Mouse (Mus musculus): ENCODE data around the gene Bid. TPM values are rescaled to one million over a fixed set of nuclear protein-coding genes. Genes with fewer than 3 reads are reported as not detected.
"Not testable (repeated sequence)": the region's sequence is repeated elsewhere in the genome, so short reads cannot be mapped to it uniquely, and the experiment has no call there.

Gene Bid
- polyA plus RNA-seq, 1 experiment from 2014 or later, result 29.6 TPM

- no peak for ATAC-seq
- WGBS, result 79% methylated on average over 13 of the region's 13 CpGs
- Histone ChIP-seq H3K27me3 (replicated peaks; ENCODE audit: control insufficient read depth, insufficient read depth, low read length) (no peaks in the 10 kb centered on the region), H3K27ac (ENCODE audit: low read length) (no peak overlapping the region), H3K9ac (replicated peaks; ENCODE audit: low read depth, low read length) (no peak overlapping the region), H3K36me3 (ENCODE audit: control insufficient read depth, insufficient read depth) (no peaks in the 10 kb centered on the region), H3K4me3 (replicated peaks; ENCODE audit: low read length) (no peak overlapping the region), H3K9me3 (ENCODE audit: control insufficient read depth, low read length) (no peaks in the 10 kb centered on the region), H3K4me1 (replicated peaks; ENCODE audit: control insufficient read depth, insufficient read depth, low read length) (peaks cover 9% of the 10 kb centered on the region), H3K4me2 (ENCODE audit: low read length) (no peak overlapping the region)
Measured at GRCm38 (mm10) chr6:120911213-120912007, 5.2 kb downstream of the Bid start.

GRCm38 (mm10) chr6:120909501-120909900 lies 7.2 kb downstream of the Bid start:
- Histone ChIP-seq H3K27ac (ENCODE audit: low read length) (no peak overlapping the region), H3K9ac (replicated peaks; ENCODE audit: low read depth, low read length) (no peak overlapping the region), H3K4me1 (replicated peaks; ENCODE audit: control insufficient read depth, insufficient read depth, low read length) (no peaks in the 10 kb centered on the region), H3K9me3 (ENCODE audit: control insufficient read depth, low read length) (no peaks in the 10 kb centered on the region), H3K4me3 (replicated peaks; ENCODE audit: low read length) (no peak overlapping the region), H3K4me2 (ENCODE audit: low read length) (no peak overlapping the region), H3K36me3 (ENCODE audit: control insufficient read depth, insufficient read depth) (no peaks in the 10 kb centered on the region), H3K27me3 (replicated peaks; ENCODE audit: control insufficient read depth, insufficient read depth, low read length) (no peaks in the 10 kb centered on the region)
- no peak for ATAC-seq
- WGBS, result 84% methylated on average over 3 of the region's 3 CpGs

- not testable (repeated sequence) for H3K4me1 ChIP-seq (replicated peaks; ENCODE audit: control insufficient read depth, insufficient read depth, low read length); H3K27me3 ChIP-seq (replicated peaks; ENCODE audit: control insufficient read depth, insufficient read depth, low read length); H3K4me2 ChIP-seq (ENCODE audit: low read length); ATAC-seq; H3K9me3 ChIP-seq (ENCODE audit: control insufficient read depth, low read length); H3K4me3 ChIP-seq (replicated peaks; ENCODE audit: low read length); H3K9ac ChIP-seq (replicated peaks; ENCODE audit: low read depth, low read length); H3K27ac ChIP-seq (ENCODE audit: low read length); H3K36me3 ChIP-seq (ENCODE audit: control insufficient read depth, insufficient read depth)
- 90% methylated on average over 9 of the region's 10 CpGs for WGBS
Measured at GRCm38 (mm10) chr6:120907876-120908597, 8.6 kb downstream of the Bid start.

- Histone ChIP-seq H3K4me1 (replicated peaks; ENCODE audit: control insufficient read depth, insufficient read depth, low read length) (no peaks in the 10 kb centered on the region), H3K27me3 (replicated peaks; ENCODE audit: control insufficient read depth, insufficient read depth, low read length) (no peaks in the 10 kb centered on the region), H3K9ac (replicated peaks; ENCODE audit: low read depth, low read length) (no peak overlapping the region), H3K36me3 (ENCODE audit: control insufficient read depth, insufficient read depth) (no peaks in the 10 kb centered on the region), H3K27ac (ENCODE audit: low read length) (no peak overlapping the region), H3K4me2 (ENCODE audit: low read length) (no peak overlapping the region), H3K9me3 (ENCODE audit: control insufficient read depth, low read length) (no peaks in the 10 kb centered on the region), H3K4me3 (replicated peaks; ENCODE audit: low read length) (no peak overlapping the region)
- WGBS, result 93% methylated on average over 6 of the region's 6 CpGs
- no peak for ATAC-seq
Measured at GRCm38 (mm10) chr6:120906521-120906920, 10.1 kb downstream of the Bid start.

GRCm38 (mm10) chr6:120905111-120905510 lies 11.5 kb downstream of the Bid start:
- no peak overlapping the region for H3K4me2 ChIP-seq (ENCODE audit: low read length)

GRCm38 (mm10) chr6:120903961-120904360 lies 12.7 kb downstream of the Bid start:
- Histone ChIP-seq H3K4me3 (replicated peaks; ENCODE audit: low read length) (no peak overlapping the region), H3K27me3 (replicated peaks; ENCODE audit: control insufficient read depth, insufficient read depth, low read length) (no peaks in the 10 kb centered on the region), H3K36me3 (ENCODE audit: control insufficient read depth, insufficient read depth) (no peaks in the 10 kb centered on the region), H3K9ac (replicated peaks; ENCODE audit: low read depth, low read length) (no peak overlapping the region), H3K27ac (ENCODE audit: low read length) (no peak overlapping the region), H3K4me2 (ENCODE audit: low read length) (no peak overlapping the region), H3K9me3 (ENCODE audit: control insufficient read depth, low read length) (no peaks in the 10 kb centered on the region), H3K4me1 (replicated peaks; ENCODE audit: control insufficient read depth, insufficient read depth, low read length) (no peaks in the 10 kb centered on the region)
- no peak for ATAC-seq
- WGBS, result 90% methylated on average over 11 of the region's 11 CpGs

More at GRCm38 (mm10) chr6:120905111-120905510, 11.5 kb downstream of the Bid start:
- Histone ChIP-seq H3K9ac (replicated peaks; ENCODE audit: low read depth, low read length) (no peak overlapping the region), H3K4me3 (replicated peaks; ENCODE audit: low read length) (no peak overlapping the region), H3K9me3 (ENCODE audit: control insufficient read depth, low read length) (no peaks in the 10 kb centered on the region), H3K27ac (ENCODE audit: low read length) (no peak overlapping the region), H3K27me3 (replicated peaks; ENCODE audit: control insufficient read depth, insufficient read depth, low read length) (no peaks in the 10 kb centered on the region), H3K36me3 (ENCODE audit: control insufficient read depth, insufficient read depth) (no peaks in the 10 kb centered on the region), H3K4me1 (replicated peaks; ENCODE audit: control insufficient read depth, insufficient read depth, low read length) (no peaks in the 10 kb centered on the region)
- no peak for ATAC-seq
- WGBS, result 83% methylated on average over 5 of the region's 5 CpGs

- no peak for ATAC-seq
- H3K9ac ChIP-seq (replicated peaks; ENCODE audit: low read depth, low read length), result no peak overlapping the region
- 64% methylated on average over 5 of the region's 5 CpGs for WGBS
- H3K9me3 ChIP-seq (ENCODE audit: control insufficient read depth, low read length), result no peaks in the 10 kb centered on the region
- no peaks in the 10 kb centered on the region for H3K36me3 ChIP-seq (ENCODE audit: control insufficient read depth, insufficient read depth)
- no peaks in the 10 kb centered on the region for H3K27me3 ChIP-seq (replicated peaks; ENCODE audit: control insufficient read depth, insufficient read depth, low read length)
- H3K27ac ChIP-seq (ENCODE audit: low read length), result no peak overlapping the region
- no peaks in the 10 kb centered on the region for H3K4me1 ChIP-seq (replicated peaks; ENCODE audit: control insufficient read depth, insufficient read depth, low read length)
- H3K4me2 ChIP-seq (ENCODE audit: low read length), result no peak overlapping the region
- no peak overlapping the region for H3K4me3 ChIP-seq (replicated peaks; ENCODE audit: low read length)
Measured at GRCm38 (mm10) chr6:120903450-120903912, 13.2 kb downstream of the Bid start.

GRCm38 (mm10) chr6:120901776-120902645 lies 14.6 kb downstream of the Bid start:
- no peak overlapping the region for H3K27ac ChIP-seq (ENCODE audit: low read length)
- WGBS, result 88% methylated on average over 14 of the region's 14 CpGs
- H3K36me3 ChIP-seq (ENCODE audit: control insufficient read depth, insufficient read depth), result no peaks in the 10 kb centered on the region
- no peak for ATAC-seq
- H3K9me3 ChIP-seq (ENCODE audit: control insufficient read depth, low read length), result no peaks in the 10 kb centered on the region
- no peaks in the 10 kb centered on the region for H3K27me3 ChIP-seq (replicated peaks; ENCODE audit: control insufficient read depth, insufficient read depth, low read length)
- no peak overlapping the region for H3K4me2 ChIP-seq (ENCODE audit: low read length)
- H3K9ac ChIP-seq (replicated peaks; ENCODE audit: low read depth, low read length), result no peak overlapping the region
- H3K4me3 ChIP-seq (replicated peaks; ENCODE audit: low read length), result no peak overlapping the region
- H3K4me1 ChIP-seq (replicated peaks; ENCODE audit: control insufficient read depth, insufficient read depth, low read length), result no peaks in the 10 kb centered on the region

Data from forebrain, embryonic 16.5 days (tissue).